Mouse (Mus musculus): Measurements from ENCODE around the gene Gm6205. TPM values are rescaled to one million over a fixed set of nuclear protein-coding genes. Genes with fewer than 3 reads are reported as not detected.
"Not testable (repeated sequence)": the region's sequence is repeated elsewhere in the genome, so short reads cannot be mapped to it uniquely, and the experiment has no call there.

The Gm6205 gene
- total RNA-seq (2014; rRNA removed; ENCODE audit: low replicate concordance), result not detected in 2 replicates
- not detected in 2 replicates for polyA plus RNA-seq (2015; fragmentation: Nextera tagmentation; extraction: Ambion mirVana)

GRCm38 (mm10) chr5:94648082-94648481 is at the start of gene Gm6205:
Gm6205 (plus strand) TSS chr5:94648382.
- H3K9ac ChIP-seq (replicated peaks; ENCODE audit: low read depth, low read length); H3K4me1 ChIP-seq (ENCODE audit: control insufficient read depth, insufficient read depth); H3K27me3 ChIP-seq (ENCODE audit: control insufficient read depth, insufficient read depth, low read length); H3K36me3 ChIP-seq (replicated peaks; ENCODE audit: control insufficient read depth, insufficient read depth, low read length); H3K27ac ChIP-seq (ENCODE audit: low read depth); H3K4me2 ChIP-seq (ENCODE audit: low read depth, low read length); ATAC-seq (ENCODE audit: insufficient read depth, low read depth); H3K4me3 ChIP-seq (ENCODE audit: low read depth, low read length); H3K9me3 ChIP-seq (replicated peaks; ENCODE audit: control insufficient read depth, low read length); DNase-seq (ENCODE audit: low spot score): not testable (repeated sequence)
- WGBS, result no CpG with 5 or more reads among the region's 2 CpGs

- no CpG with 5 or more reads among the region's 1 CpGs for WGBS
- not testable (repeated sequence) for H3K27me3 ChIP-seq (ENCODE audit: control insufficient read depth, insufficient read depth, low read length); H3K9ac ChIP-seq (replicated peaks; ENCODE audit: low read depth, low read length); H3K4me1 ChIP-seq (ENCODE audit: control insufficient read depth, insufficient read depth); H3K27ac ChIP-seq (ENCODE audit: low read depth); H3K9me3 ChIP-seq (replicated peaks; ENCODE audit: control insufficient read depth, low read length); H3K4me3 ChIP-seq (ENCODE audit: low read depth, low read length); ATAC-seq (ENCODE audit: insufficient read depth, low read depth); H3K36me3 ChIP-seq (replicated peaks; ENCODE audit: control insufficient read depth, insufficient read depth, low read length); DNase-seq (ENCODE audit: low spot score); H3K4me2 ChIP-seq (ENCODE audit: low read depth, low read length)
These were observed 31.9 kb upstream of the Gm6205 start, which contains the start of gene Gm3147 for GRCm38 (mm10) chr5:94616242-94616641. Gm3147 (minus strand) TSS chr5:94616342.

GRCm38 (mm10) chr5:94623679-94624078 is 24.5 kb upstream of the Gm6205 start, which contains the start of gene Gm6509:
Gm6509 (plus strand) TSS chr5:94623979.
- not testable (repeated sequence) for H3K9ac ChIP-seq (replicated peaks; ENCODE audit: low read depth, low read length); ATAC-seq (ENCODE audit: insufficient read depth, low read depth); H3K9me3 ChIP-seq (replicated peaks; ENCODE audit: control insufficient read depth, low read length); H3K36me3 ChIP-seq (replicated peaks; ENCODE audit: control insufficient read depth, insufficient read depth, low read length); DNase-seq (ENCODE audit: low spot score); H3K27me3 ChIP-seq (ENCODE audit: control insufficient read depth, insufficient read depth, low read length); H3K4me1 ChIP-seq (ENCODE audit: control insufficient read depth, insufficient read depth); H3K27ac ChIP-seq (ENCODE audit: low read depth); H3K4me3 ChIP-seq (ENCODE audit: low read depth, low read length); H3K4me2 ChIP-seq (ENCODE audit: low read depth, low read length)
- WGBS, result no CpG with 5 or more reads among the region's 2 CpGs

Other genes with a start within 250 kb of the Gm6205 start
- not detected in 2 replicates for gene Gm7682, start 202.6 kb upstream of the Gm6205 start, total RNA-seq (2014; rRNA removed; ENCODE audit: low replicate concordance)
- not detected in 2 replicates for gene Gm7682, start 202.6 kb upstream of the Gm6205 start, polyA plus RNA-seq (2015; fragmentation: Nextera tagmentation; extraction: Ambion mirVana)
- gene Gm3139, start 122.1 kb upstream of the Gm6205 start, total RNA-seq (2014; rRNA removed; ENCODE audit: low replicate concordance), result not detected in 2 replicates
- not detected in 2 replicates for gene Gm3139, start 122.1 kb upstream of the Gm6205 start, polyA plus RNA-seq (2015; fragmentation: Nextera tagmentation; extraction: Ambion mirVana)
- gene Gm3147, start 32.0 kb upstream of the Gm6205 start, total RNA-seq (2014; rRNA removed; ENCODE audit: low replicate concordance), result not detected in 2 replicates
- gene Gm3147, start 32.0 kb upstream of the Gm6205 start, polyA plus RNA-seq (2015; fragmentation: Nextera tagmentation; extraction: Ambion mirVana), result not detected in 2 replicates
- gene Gm6509, start 24.4 kb upstream of the Gm6205 start, total RNA-seq (2014; rRNA removed; ENCODE audit: low replicate concordance), result not detected in 2 replicates
- not detected in 2 replicates for gene Gm6509, start 24.4 kb upstream of the Gm6205 start, polyA plus RNA-seq (2015; fragmentation: Nextera tagmentation; extraction: Ambion mirVana)
- gene Gm3183, start 217.1 kb downstream of the Gm6205 start, total RNA-seq (2014; rRNA removed; ENCODE audit: low replicate concordance), result not detected in 2 replicates
- not detected in 2 replicates for gene Gm3183, start 217.1 kb downstream of the Gm6205 start, polyA plus RNA-seq (2015; fragmentation: Nextera tagmentation; extraction: Ambion mirVana)

Data from heart, postnatal 0 days (tissue).